Mouse (Mus musculus): Measurements from ENCODE around the gene Bsx. TPM values are rescaled to one million over a fixed set of nuclear protein-coding genes. Genes with fewer than 3 reads are reported as not detected.

Bsx gene
- not detected in 2 replicates for polyA plus RNA-seq (2015; fragmentation: Nextera tagmentation; extraction: Ambion mirVana)

DNA sequence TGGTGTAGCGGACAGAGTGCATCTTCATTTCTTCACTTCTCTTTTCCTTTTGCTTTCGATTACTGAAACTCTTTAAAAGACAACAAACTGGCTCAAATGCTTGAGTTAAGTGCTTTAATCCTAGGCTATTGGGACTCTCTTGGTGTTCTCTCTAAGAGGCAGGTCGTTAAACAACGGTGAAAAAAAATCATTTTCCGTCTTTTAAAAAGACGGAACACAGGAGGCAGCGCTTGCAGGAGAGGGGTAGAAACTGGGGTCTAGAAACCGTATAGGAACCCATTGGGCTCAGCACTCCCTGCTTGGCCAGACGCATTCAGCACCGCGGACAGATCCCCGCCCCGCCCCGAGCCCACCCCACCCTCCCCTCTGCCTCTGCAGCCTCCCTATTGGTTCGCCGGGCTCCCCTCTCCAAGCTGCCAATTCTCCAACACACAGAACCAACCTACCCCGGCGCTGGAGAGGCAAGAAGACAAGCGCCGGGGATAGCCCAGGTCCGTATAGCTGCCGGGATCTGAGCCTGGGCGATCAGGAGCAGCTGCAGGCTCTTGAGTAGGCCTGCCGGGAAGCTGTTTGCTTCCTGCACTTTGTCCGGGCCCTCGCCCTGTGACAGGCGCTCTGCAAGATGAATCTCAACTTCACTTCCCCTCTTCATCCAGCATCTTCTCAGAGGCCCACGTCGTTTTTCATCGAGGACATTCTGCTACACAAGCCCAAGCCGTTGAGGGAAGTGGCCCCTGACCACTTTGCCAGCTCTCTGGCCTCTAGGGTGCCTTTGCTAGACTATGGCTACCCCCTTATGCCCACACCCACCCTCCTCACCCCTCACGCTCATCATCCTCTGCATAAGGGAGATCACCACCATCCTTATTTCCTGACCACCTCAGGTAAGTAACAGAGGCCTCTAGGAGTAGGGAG, at the start of gene Bsx:
Bsx (plus strand) TSS at position 572 of the 915 bp plus-strand sequence.
- 5% methylated on average over 32 of the region's 32 CpGs for WGBS
- Histone ChIP-seq H3K27ac (ENCODE audit: low read length) (no peak within 1 kb of the TSS), H3K4me2 (ENCODE audit: low read depth, low read length) (peak within 1 kb of the TSS; percentile 36; the same call in 1 of the 2 replicates), H3K9ac (ENCODE audit: low read length) (no peak within 1 kb of the TSS), H3K36me3 (ENCODE audit: control insufficient read depth, insufficient read depth, low read length) (no peaks in the 10 kb centered on the region), H3K27me3 (ENCODE audit: control insufficient read depth, insufficient read depth, low read depth, low read length) (peaks cover 87% of the 10 kb centered on the region), H3K9me3 (ENCODE audit: control insufficient read depth, low read length) (no peaks in the 10 kb centered on the region), H3K4me3 (ENCODE audit: low read length) (peak within 1 kb of the TSS; percentile 23), H3K4me1 (replicated peaks; ENCODE audit: control insufficient read depth, insufficient read depth, low read length) (peaks cover 3% of the 10 kb centered on the region; the same call in 1 of the 2 replicates)
- peak; percentile 92 for ATAC-seq (ENCODE audit: low read depth)

DNA sequence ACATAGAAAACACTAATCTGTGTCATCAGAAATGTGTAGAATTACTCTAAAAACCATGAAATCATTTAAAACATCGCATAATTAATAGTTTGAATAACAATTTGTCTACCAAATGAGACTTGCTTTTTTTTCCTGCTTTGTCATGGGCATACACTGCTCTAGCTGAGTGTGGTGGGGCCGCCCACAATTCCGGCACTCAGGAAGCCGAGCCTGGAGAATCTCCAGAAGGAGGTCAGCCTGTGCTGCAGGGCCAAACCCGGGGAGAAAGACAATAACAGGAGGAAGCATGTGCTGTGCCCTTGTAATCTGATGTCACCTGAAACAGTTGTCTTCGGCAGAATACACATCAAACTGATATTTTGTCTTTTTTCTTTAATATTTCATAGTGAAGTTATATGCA, 48.3 kb upstream of the Bsx start:
- Histone ChIP-seq H3K4me3 (ENCODE audit: low read length) (no peak overlapping the region), H3K36me3 (ENCODE audit: control insufficient read depth, insufficient read depth, low read length) (no peaks in the 10 kb centered on the region), H3K9ac (ENCODE audit: low read length) (no peak overlapping the region), H3K27me3 (ENCODE audit: control insufficient read depth, insufficient read depth, low read depth, low read length) (no peaks in the 10 kb centered on the region), H3K27ac (ENCODE audit: low read length) (no peak overlapping the region), H3K4me1 (replicated peaks; ENCODE audit: control insufficient read depth, insufficient read depth, low read length) (peaks cover 7% of the 10 kb centered on the region), H3K4me2 (ENCODE audit: low read depth, low read length) (no peak overlapping the region), H3K9me3 (ENCODE audit: control insufficient read depth, low read length) (no peaks in the 10 kb centered on the region)
- 35% methylated on average over 6 of the region's 6 CpGs for WGBS
- no peak for ATAC-seq (ENCODE audit: low read depth)

DNA sequence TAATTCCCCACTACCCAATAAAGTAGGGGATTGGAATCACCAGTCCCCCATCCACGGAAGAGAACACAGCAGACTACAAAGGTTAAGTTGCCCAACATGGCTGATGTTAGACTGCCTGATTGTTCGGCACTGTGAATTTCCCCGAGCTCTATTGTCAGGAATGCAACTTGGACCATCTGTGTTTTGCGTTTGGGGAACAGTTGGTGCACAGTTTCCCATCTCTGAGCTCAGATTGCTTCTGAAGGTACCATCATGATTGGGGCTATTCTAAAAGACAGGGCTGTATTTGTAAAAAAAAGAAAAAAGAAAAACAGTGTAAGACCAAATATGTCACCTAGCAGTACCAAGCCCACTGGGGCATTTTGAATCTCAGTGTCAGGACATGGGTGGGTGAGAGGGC, 46.6 kb upstream of the Bsx start:
- no peak overlapping the region for H3K4me2 ChIP-seq (ENCODE audit: low read depth, low read length)
- H3K4me1 ChIP-seq (replicated peaks; ENCODE audit: control insufficient read depth, insufficient read depth, low read length): no peaks in the 10 kb centered on the region; the same call in 1 of the 2 replicates
- H3K36me3 ChIP-seq (ENCODE audit: control insufficient read depth, insufficient read depth, low read length): no peaks in the 10 kb centered on the region
- ATAC-seq (ENCODE audit: low read depth): no peak
- H3K4me3 ChIP-seq (ENCODE audit: low read length): no peak overlapping the region
- H3K27ac ChIP-seq (ENCODE audit: low read length): no peak overlapping the region
- 80% methylated on average over 4 of the region's 4 CpGs for WGBS
- H3K9me3 ChIP-seq (ENCODE audit: control insufficient read depth, low read length): no peaks in the 10 kb centered on the region
- no peak overlapping the region for H3K9ac ChIP-seq (ENCODE audit: low read length)
- H3K27me3 ChIP-seq (ENCODE audit: control insufficient read depth, insufficient read depth, low read depth, low read length): no peaks in the 10 kb centered on the region

DNA sequence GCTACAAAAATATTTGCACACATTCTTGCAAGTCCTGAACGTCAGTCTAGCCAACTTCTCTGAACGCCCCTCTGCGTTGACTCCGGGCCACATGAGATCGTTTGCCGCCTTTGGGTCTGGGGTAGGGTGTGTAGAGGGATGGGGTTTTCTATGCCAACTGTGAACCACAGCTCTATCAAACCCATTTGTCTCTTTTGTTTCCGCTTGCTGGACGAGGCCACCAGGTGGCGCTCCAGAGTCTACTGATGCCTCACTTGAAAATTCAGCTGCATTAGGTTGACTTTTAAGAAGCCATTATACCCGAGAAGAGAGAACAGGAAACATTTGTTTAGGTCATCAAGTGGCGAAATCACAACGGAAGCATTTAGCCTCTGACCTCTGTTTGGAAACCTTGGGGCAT, 39.4 kb upstream of the Bsx start:
- WGBS: 2% methylated on average over 12 of the region's 12 CpGs
- H3K9ac ChIP-seq (ENCODE audit: low read length): no peak overlapping the region
- no peak overlapping the region for H3K27ac ChIP-seq (ENCODE audit: low read length)
- H3K9me3 ChIP-seq (ENCODE audit: control insufficient read depth, low read length): no peaks in the 10 kb centered on the region
- ATAC-seq (ENCODE audit: low read depth): no peak
- no peak overlapping the region for H3K4me2 ChIP-seq (ENCODE audit: low read depth, low read length)
- H3K4me3 ChIP-seq (ENCODE audit: low read length): no peak overlapping the region
- H3K27me3 ChIP-seq (ENCODE audit: control insufficient read depth, insufficient read depth, low read depth, low read length): no peaks in the 10 kb centered on the region
- H3K36me3 ChIP-seq (ENCODE audit: control insufficient read depth, insufficient read depth, low read length): no peaks in the 10 kb centered on the region
- H3K4me1 ChIP-seq (replicated peaks; ENCODE audit: control insufficient read depth, insufficient read depth, low read length): no peaks in the 10 kb centered on the region

DNA sequence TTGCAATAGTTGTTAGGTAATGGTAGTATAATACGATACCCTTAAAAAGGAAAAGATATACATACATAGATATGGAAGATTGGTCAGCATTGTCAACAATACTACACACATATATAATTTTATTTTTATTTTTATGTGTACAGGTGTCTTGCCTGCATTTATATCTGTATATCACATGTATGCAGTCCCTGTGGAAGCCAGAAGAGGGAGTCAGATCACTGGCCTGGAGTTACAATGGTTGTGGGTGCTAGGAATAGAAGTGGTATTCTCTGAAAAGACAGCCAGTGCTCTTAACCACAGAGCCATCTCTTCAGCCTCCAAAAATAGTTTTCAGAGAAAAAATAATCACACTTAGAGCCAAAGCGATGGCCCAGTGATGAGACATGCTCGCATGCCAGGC, 37.2 kb upstream of the Bsx start:
- Histone ChIP-seq H3K27me3 (ENCODE audit: control insufficient read depth, insufficient read depth, low read depth, low read length) (no peaks in the 10 kb centered on the region), H3K27ac (ENCODE audit: low read length) (no peak overlapping the region), H3K36me3 (ENCODE audit: control insufficient read depth, insufficient read depth, low read length) (no peaks in the 10 kb centered on the region), H3K9ac (ENCODE audit: low read length) (no peak overlapping the region), H3K4me2 (ENCODE audit: low read depth, low read length) (no peak overlapping the region), H3K4me3 (ENCODE audit: low read length) (no peak overlapping the region), H3K4me1 (replicated peaks; ENCODE audit: control insufficient read depth, insufficient read depth, low read length) (no peaks in the 10 kb centered on the region), H3K9me3 (ENCODE audit: control insufficient read depth, low read length) (no peaks in the 10 kb centered on the region)
- WGBS: 83% methylated on average over 3 of the region's 3 CpGs
- no peak for ATAC-seq (ENCODE audit: low read depth)

DNA sequence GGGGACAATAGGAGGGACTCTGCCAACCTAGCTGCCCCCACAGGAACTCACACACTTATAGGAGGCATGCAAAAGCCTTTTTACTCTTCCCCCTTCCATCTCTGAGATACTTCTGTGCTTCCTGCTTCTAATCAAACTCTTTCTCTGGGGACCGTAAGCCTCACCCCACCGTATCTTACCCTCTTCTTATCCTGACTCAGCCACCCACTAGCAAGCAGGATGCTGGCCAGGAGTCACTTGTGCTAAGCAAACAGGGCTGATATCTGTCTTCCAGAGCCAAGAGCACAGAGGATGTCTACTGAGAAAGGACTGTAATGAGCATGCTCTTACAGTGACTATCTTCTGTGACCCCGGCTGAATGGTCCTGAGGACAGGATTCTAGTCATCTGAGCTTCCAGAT, 34.3 kb upstream of the Bsx start:
- Histone ChIP-seq H3K27me3 (ENCODE audit: control insufficient read depth, insufficient read depth, low read depth, low read length) (no peaks in the 10 kb centered on the region), H3K36me3 (ENCODE audit: control insufficient read depth, insufficient read depth, low read length) (no peaks in the 10 kb centered on the region), H3K4me3 (ENCODE audit: low read length) (no peak overlapping the region), H3K4me2 (ENCODE audit: low read depth, low read length) (no peak overlapping the region), H3K9ac (ENCODE audit: low read length) (no peak overlapping the region), H3K9me3 (ENCODE audit: control insufficient read depth, low read length) (no peaks in the 10 kb centered on the region), H3K4me1 (replicated peaks; ENCODE audit: control insufficient read depth, insufficient read depth, low read length) (no peaks in the 10 kb centered on the region), H3K27ac (ENCODE audit: low read length) (no peak overlapping the region)
- WGBS: 51% methylated on average over 3 of the region's 3 CpGs
- ATAC-seq (ENCODE audit: low read depth): no peak

DNA sequence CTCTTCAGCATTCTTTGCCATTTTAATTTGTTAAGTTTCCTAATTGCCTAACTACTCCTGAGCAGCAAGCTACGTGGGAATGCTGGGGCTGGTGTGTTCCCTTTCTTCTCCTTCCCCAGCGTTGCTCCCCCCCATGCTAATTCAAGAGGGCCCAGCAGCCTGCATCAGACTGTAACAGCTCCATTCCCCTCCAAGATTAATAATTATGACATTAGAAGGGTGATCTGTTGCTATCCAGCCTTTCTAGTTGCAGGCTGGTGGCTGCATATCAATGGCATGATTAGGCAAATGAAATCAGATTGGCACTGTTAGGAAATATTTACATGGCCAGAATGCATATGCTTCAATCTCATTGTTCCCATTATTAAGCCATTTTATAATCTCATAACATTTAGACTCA, 22.4 kb upstream of the Bsx start:
- Histone ChIP-seq H3K4me3 (ENCODE audit: low read length) (no peak overlapping the region), H3K36me3 (ENCODE audit: control insufficient read depth, insufficient read depth, low read length) (no peaks in the 10 kb centered on the region), H3K9ac (ENCODE audit: low read length) (no peak overlapping the region), H3K27me3 (ENCODE audit: control insufficient read depth, insufficient read depth, low read depth, low read length) (no peaks in the 10 kb centered on the region), H3K4me1 (replicated peaks; ENCODE audit: control insufficient read depth, insufficient read depth, low read length) (no peaks in the 10 kb centered on the region), H3K4me2 (ENCODE audit: low read depth, low read length) (no peak overlapping the region), H3K9me3 (ENCODE audit: control insufficient read depth, low read length) (no peaks in the 10 kb centered on the region), H3K27ac (ENCODE audit: low read length) (no peak overlapping the region)
- WGBS: 39% methylated on average over 2 of the region's 2 CpGs
- no peak for ATAC-seq (ENCODE audit: low read depth)

DNA sequence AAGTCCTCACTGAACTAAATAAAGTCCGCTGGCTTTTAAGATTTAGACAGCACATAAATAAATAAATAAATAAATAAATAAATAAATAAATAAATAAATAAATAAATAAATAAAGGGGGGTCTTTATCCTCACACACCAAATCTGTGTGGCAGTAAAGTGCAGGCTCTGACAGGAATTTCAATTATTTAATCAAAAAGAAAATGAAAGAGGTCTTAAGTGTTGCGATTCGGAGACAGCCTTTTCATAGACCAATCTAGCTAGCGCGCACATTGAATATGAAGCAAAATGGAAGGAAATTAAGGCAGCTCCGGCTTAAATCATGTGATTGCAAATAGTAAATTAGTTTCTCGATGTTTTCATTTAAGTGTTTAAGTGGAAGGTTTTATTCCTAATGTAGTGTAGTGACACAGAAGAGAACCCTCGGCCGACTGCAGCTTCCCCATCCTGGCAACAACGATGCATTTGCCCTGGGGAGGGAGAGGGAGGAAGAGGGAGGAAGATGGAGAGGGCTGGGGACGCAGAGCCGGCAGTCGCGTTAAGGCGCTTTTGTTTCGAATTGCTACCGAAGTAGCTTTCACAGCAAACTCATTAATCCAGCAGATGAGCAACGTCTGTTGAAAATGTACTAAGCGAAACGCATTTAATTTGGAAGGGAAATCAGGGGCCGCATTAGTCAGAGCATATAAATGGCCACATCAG, 15.3 kb upstream of the Bsx start:
- ATAC-seq (ENCODE audit: low read depth): no peak
- H3K9ac ChIP-seq (ENCODE audit: low read length): no peak overlapping the region
- H3K9me3 ChIP-seq (ENCODE audit: control insufficient read depth, low read length): no peaks in the 10 kb centered on the region

DNA sequence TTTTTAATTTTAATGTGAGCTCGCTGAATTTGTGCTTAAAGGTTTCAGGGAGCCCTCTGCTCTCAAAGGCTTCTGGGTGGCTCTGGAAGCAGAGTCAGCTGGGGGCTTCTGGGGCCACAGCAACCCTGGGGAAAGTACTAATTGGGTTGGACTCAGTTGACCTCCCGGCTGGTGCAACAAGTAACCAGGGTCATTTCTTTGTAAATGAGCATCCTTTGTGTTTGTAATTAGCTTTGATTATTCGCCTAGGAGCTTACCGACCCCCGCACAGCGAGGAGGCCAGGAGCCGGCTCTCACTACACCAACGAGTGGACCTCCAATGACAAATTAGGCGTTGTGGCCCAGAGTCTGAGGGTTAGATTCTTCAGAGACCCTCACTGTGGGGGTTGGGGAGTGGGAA, 14.7 kb upstream of the Bsx start:
- no peaks in the 10 kb centered on the region for H3K4me1 ChIP-seq (replicated peaks; ENCODE audit: control insufficient read depth, insufficient read depth, low read length)
- WGBS: 10% methylated on average over 9 of the region's 9 CpGs
- no peak for ATAC-seq (ENCODE audit: low read depth)
- no peaks in the 10 kb centered on the region for H3K9me3 ChIP-seq (ENCODE audit: control insufficient read depth, low read length)
- H3K4me3 ChIP-seq (ENCODE audit: low read length): peak overlapping the region; percentile 23
- no peak overlapping the region for H3K9ac ChIP-seq (ENCODE audit: low read length)
- H3K4me2 ChIP-seq (ENCODE audit: low read depth, low read length): peak overlapping the region; percentile 47
- no peaks in the 10 kb centered on the region for H3K36me3 ChIP-seq (ENCODE audit: control insufficient read depth, insufficient read depth, low read length)
- H3K27ac ChIP-seq (ENCODE audit: low read length): no peak overlapping the region
- peaks cover 12% of the 10 kb centered on the region for H3K27me3 ChIP-seq (ENCODE audit: control insufficient read depth, insufficient read depth, low read depth, low read length)

More for the DNA sequence above, 15.3 kb upstream of the Bsx start:
- no peaks in the 10 kb centered on the region for H3K4me1 ChIP-seq (replicated peaks; ENCODE audit: control insufficient read depth, insufficient read depth, low read length)
- H3K27me3 ChIP-seq (ENCODE audit: control insufficient read depth, insufficient read depth, low read depth, low read length): peaks cover 12% of the 10 kb centered on the region
- peak overlapping the region; percentile 47 for H3K4me2 ChIP-seq (ENCODE audit: low read depth, low read length)
- H3K36me3 ChIP-seq (ENCODE audit: control insufficient read depth, insufficient read depth, low read length): no peaks in the 10 kb centered on the region
- 12% methylated on average over 21 of the region's 21 CpGs for WGBS
- H3K27ac ChIP-seq (ENCODE audit: low read length): no peak overlapping the region
- peak overlapping the region; percentile 23 for H3K4me3 ChIP-seq (ENCODE audit: low read length)

Data from lung, embryonic 16.5 days (tissue).